Mouse (Mus musculus) midbrain, embryonic 11.5 days (tissue): ENCODE measurements at regions not wholly inside any gene's neighbourhood (a gene's known extent, or its start where the extent isn't known, plus 50 kb on each side); places are given as distances from the start of the nearest gene placed in this dataset.

Source experiments
- ATAC-seq: fragments of 200-750 bp; cut with Nextera tagmentation; 2 replicates; pipeline ENCODE4 v1.8.0; 2017; ENCODE audit warnings: moderate TSS enrichment, moderate library complexity; ENCODE audit not compliant: low FRiP score
- DNase-seq: peaks from one replicate; pipeline ENCODE4 v3.0.0; 2015; ENCODE audit warnings: low spot score; ENCODE audit errors: missing footprints
- H3K27ac ChIP-seq: fragments of 300-500 bp; sonication (generic); 2 replicates; pipeline ENCODE4 v1.5.1; 2014; ENCODE audit warnings: low read depth, low read length
- H3K27me3 ChIP-seq: fragments of 300-500 bp; sonication (generic); 2 replicates; pipeline ENCODE4 v1.6.1; 2014; ENCODE audit warnings: mild to moderate bottlenecking, low read length, moderate library complexity, mixed read lengths; ENCODE audit not compliant: control insufficient read depth, insufficient read depth
- H3K36me3 ChIP-seq: fragments of 300-500 bp; sonication (generic); 2 replicates; pipeline ENCODE4 v1.6.1; 2014; ENCODE audit warnings: mild to moderate bottlenecking, low read length, moderate library complexity, mixed read lengths; ENCODE audit not compliant: control insufficient read depth, insufficient read depth
- H3K4me1 ChIP-seq: fragments of 300-500 bp; sonication (generic); 2 replicates; pipeline ENCODE4 v1.6.1; 2014; ENCODE audit warnings: low read length; ENCODE audit not compliant: control insufficient read depth, insufficient read depth
- H3K4me2 ChIP-seq: fragments of 300-500 bp; sonication (generic); 2 replicates; pipeline ENCODE4 v1.6.1; 2014; ENCODE audit warnings: mild to moderate bottlenecking, moderate library complexity
- H3K4me3 ChIP-seq: fragments of 300-500 bp; sonication (generic); 2 replicates; pipeline ENCODE4 v1.5.1; 2014; ENCODE audit warnings: low read depth, low read length
- H3K9ac ChIP-seq: fragments of 300-500 bp; sonication (generic); 2 replicates; pipeline ENCODE4 v1.6.1; 2014; ENCODE audit warnings: low read length
- H3K9me3 ChIP-seq: fragments of 300-500 bp; sonication (generic); 2 replicates; pipeline ENCODE4 v1.6.1; 2016; ENCODE audit warnings: low read length; ENCODE audit not compliant: control insufficient read depth
- WGBS: fragments of 180-500 bp; shearing (Covaris S2); extraction: QIAGEN DNeasy Blood & Tissue Kit; methylation state at CpG from one replicate; pipeline ENCODE4 v1.1.7; 2014; 5-methylcytosine and 5-hydroxymethylcytosine counted together

GRCm38 (mm10) chr15:40565716-40566115 lies 431.6 kb downstream of the 9330182O14Rik start:
- H3K9me3 ChIP-seq = no peaks in the 10 kb centered on the region
- no peak overlapping the region for H3K4me3 ChIP-seq
- H3K4me1 ChIP-seq = no peaks in the 10 kb centered on the region
- no peak for ATAC-seq
- WGBS = 63% methylated on average over 5 of the region's 5 CpGs
- no peaks in the 10 kb centered on the region for H3K36me3 ChIP-seq
- H3K27me3 ChIP-seq = no peaks in the 10 kb centered on the region
- H3K9ac ChIP-seq = no peak overlapping the region
- no peak for DNase-seq
- H3K27ac ChIP-seq = no peak overlapping the region
- H3K4me2 ChIP-seq = no peak overlapping the region

DNA sequence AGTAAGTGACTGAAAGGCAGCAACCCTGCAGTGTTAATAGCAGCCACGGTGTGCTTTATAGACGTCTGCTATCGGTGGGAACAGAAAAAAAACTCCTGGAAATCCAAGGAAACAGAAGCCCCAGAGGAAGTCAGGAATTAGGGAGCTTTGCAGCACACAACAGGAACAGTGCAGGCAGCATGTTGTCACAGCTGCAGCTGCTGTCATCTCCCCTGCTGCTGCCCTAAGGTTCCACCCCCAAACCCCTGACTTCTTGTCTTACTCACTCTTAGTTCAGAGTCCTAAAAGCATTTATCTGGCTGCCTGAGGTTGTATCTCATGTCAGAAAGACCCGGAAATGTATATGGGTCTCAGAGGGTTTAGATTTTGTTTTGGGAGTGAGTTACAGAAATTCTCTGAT lies 432.3 kb downstream of the 9330182O14Rik start:
- ATAC-seq (no peak), DNase-seq (no peak)
- Histone ChIP-seq H3K4me2 (no peak overlapping the region), H3K9ac (no peak overlapping the region), H3K27me3 (no peaks in the 10 kb centered on the region), H3K36me3 (no peaks in the 10 kb centered on the region), H3K4me3 (no peak overlapping the region), H3K9me3 (no peaks in the 10 kb centered on the region), H3K4me1 (no peaks in the 10 kb centered on the region), H3K27ac (no peak overlapping the region)
- WGBS = 24% methylated on average over 4 of the region's 4 CpGs

- DNase-seq (no peak), ATAC-seq (no peak)
- H3K4me2 ChIP-seq = no peak overlapping the region
- WGBS = 84% methylated on average over 1 of the region's 1 CpGs
- H3K36me3 ChIP-seq = no peaks in the 10 kb centered on the region
- no peak overlapping the region for H3K4me3 ChIP-seq
- H3K27ac ChIP-seq = no peak overlapping the region
- H3K4me1 ChIP-seq = no peaks in the 10 kb centered on the region
- H3K27me3 ChIP-seq = no peaks in the 10 kb centered on the region
- no peak overlapping the region for H3K9ac ChIP-seq
- no peaks in the 10 kb centered on the region for H3K9me3 ChIP-seq
These were observed 434.5 kb downstream of the 9330182O14Rik start for GRCm38 (mm10) chr15:40568701-40569100.
